Mouse (Mus musculus) testis, adult 2 months (tissue): ENCODE results near the gene Mettl1.

Experiments used
- CTCF ChIP-seq: fragments of 200-500 bp; IDR thresholded peaks from 2 replicates; pipeline ENCODE4 v1.5.1; 2012; ENCODE audit warnings: low read depth, mild to moderate bottlenecking, inconsistent platforms, low read length, moderate library complexity; ENCODE audit not compliant: control insufficient read depth, insufficient read depth, insufficient replicate concordance
- POLR2A ChIP-seq: fragments of 200-500 bp; IDR thresholded peaks from 2 replicates; pipeline ENCODE4 v1.6.1; 2012; ENCODE audit warnings: low read depth, mild to moderate bottlenecking, inconsistent platforms, low read length, moderate library complexity; ENCODE audit not compliant: control insufficient read depth

GRCm38 (mm10) chr10:127078677-127079575 lies 37.7 kb downstream of the Mettl1 start:
- TF ChIP-seq CTCF (no peak), POLR2A (no peak)
